Mouse (Mus musculus): Measurements from ENCODE around the gene Msx1.

DNA sequence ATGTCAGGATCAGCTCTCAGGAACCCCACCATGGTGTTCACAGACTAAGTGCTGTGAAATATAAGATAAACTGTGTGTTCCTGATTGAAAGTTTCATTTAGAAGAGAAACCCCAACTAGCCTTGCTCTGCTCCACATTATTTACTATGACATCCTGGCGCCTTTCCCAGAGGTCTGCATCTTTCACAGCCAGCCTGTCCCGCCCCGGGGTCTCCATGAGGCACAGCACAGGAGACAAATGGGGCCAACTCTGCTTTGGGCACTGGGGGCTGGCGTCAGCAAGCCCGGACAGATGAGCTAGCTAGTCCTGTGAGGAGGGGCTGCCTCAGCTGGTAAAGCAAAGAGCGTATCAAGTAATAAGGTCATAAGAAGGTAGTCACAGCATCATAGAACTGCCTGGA is 41.1 kb upstream of the Msx1 start:
- TF ChIP-seq CTCF (IDR thresholded peaks at IDR 0.05; ENCODE audit: extremely low read depth, insufficient read depth, low read length) = no peak
- no peak for TF ChIP-seq POLR2A (IDR thresholded peaks at IDR 0.05; ENCODE audit: extremely low read depth, insufficient read depth, low read length)

Measured in cortical plate, adult 2 months (tissue).